Mouse (Mus musculus) G1E (cell line): ENCODE results near the gene Nup210.

Source experiments
- CTCF ChIP-seq: IDR thresholded peaks from 2 replicates; pipeline ENCODE4 v1.5.1; 2012; ENCODE audit warnings: low read depth, low read length, inconsistent platforms, mixed read lengths
- GATA1 ChIP-seq: IDR thresholded peaks from 2 replicates; pipeline ENCODE4 v1.6.1; 2012; ENCODE audit warnings: borderline replicate concordance, low read length, inconsistent platforms, mixed read lengths
- GATA2 ChIP-seq: IDR thresholded peaks from 2 replicates; pipeline ENCODE4 v1.6.1; 2012; ENCODE audit warnings: low read depth, low read length, inconsistent platforms, borderline replicate concordance
- POLR2AphosphoS5 ChIP-seq: IDR thresholded peaks from 2 replicates; pipeline ENCODE4 v1.6.1; 2012; ENCODE audit warnings: low read depth, low read length, inconsistent platforms; ENCODE audit not compliant: insufficient replicate concordance
- TAL1 ChIP-seq: conservative IDR thresholded peaks from 2 replicates; pipeline ENCODE4 v1.6.1; 2012; ENCODE audit warnings: low read depth, low read length, inconsistent platforms, mixed read lengths

- TF ChIP-seq CTCF (peak; percentile 95), TAL1 (no peak), GATA2 (no peak), GATA1 (no peak), POLR2AphosphoS5 (no peak)
Measured at GRCm38 (mm10) chr6:91165210-91165609, 48.6 kb upstream of the Nup210 start.
